Mouse (Mus musculus) midbrain, embryonic 15.5 days (tissue): ENCODE measurements around the gene Megf11. TPM values are rescaled to one million over a fixed set of nuclear protein-coding genes. Genes with fewer than 3 reads are reported as not detected.
A peak's percentile ranks its signal among the peaks of the same experiment; 100 is the strongest.

ENCODE experiments used
- ATAC-seq: fragments of 200-750 bp; cut with Nextera tagmentation; replicated peaks from 2 replicates; pipeline ENCODE4 v1.8.0; 2017; ENCODE audit warnings: moderate TSS enrichment
- H3K27ac ChIP-seq: fragments of 300-500 bp; sonication (generic); 2 replicates; pipeline ENCODE4 v1.5.1; 2015; ENCODE audit warnings: mild to moderate bottlenecking, inconsistent platforms
- H3K27me3 ChIP-seq: fragments of 300-500 bp; sonication (generic); replicated peaks from 2 replicates; pipeline ENCODE4 v1.6.1; 2015; ENCODE audit warnings: inconsistent platforms
- H3K36me3 ChIP-seq: fragments of 300-500 bp; sonication (generic); replicated peaks from 2 replicates; pipeline ENCODE4 v1.6.1; 2015; ENCODE audit warnings: inconsistent platforms
- H3K4me1 ChIP-seq: fragments of 300-500 bp; sonication (generic); 2 replicates; pipeline ENCODE4 v1.6.1; 2015; ENCODE audit warnings: inconsistent platforms
- H3K4me2 ChIP-seq: fragments of 300-500 bp; sonication (generic); 2 replicates; pipeline ENCODE4 v1.6.1; 2015; ENCODE audit warnings: inconsistent platforms, mild to moderate bottlenecking, moderate library complexity
- H3K4me3 ChIP-seq: fragments of 300-500 bp; sonication (generic); 2 replicates; pipeline ENCODE4 v1.5.1; 2015; ENCODE audit warnings: mild to moderate bottlenecking, inconsistent platforms
- H3K9ac ChIP-seq: fragments of 300-500 bp; sonication (generic); 2 replicates; pipeline ENCODE4 v1.6.1; 2015; ENCODE audit warnings: mild to moderate bottlenecking, inconsistent platforms
- H3K9me3 ChIP-seq: fragments of 300-500 bp; sonication (generic); 2 replicates; pipeline ENCODE4 v1.6.1; 2016; ENCODE audit warnings: inconsistent platforms
- WGBS: fragments of 180-500 bp; shearing (Covaris S2); methylation state at CpG from one replicate; pipeline ENCODE4 v1.1.7; 2015; ENCODE audit warnings: mixed read lengths; 5-methylcytosine and 5-hydroxymethylcytosine counted together
- polyA plus RNA-seq: library from polyadenylated mRNA; unstranded; fragments of >200 nt; fragmentation: Nextera tagmentation; extraction: Ambion mirVana; gene quantifications from 2 replicates; pipeline ENCODE4 v1.2.1, GENCODE M21; 2015

Gene Megf11
- polyA plus RNA-seq: 20.2 and 22.4 TPM in 2 replicates

DNA sequence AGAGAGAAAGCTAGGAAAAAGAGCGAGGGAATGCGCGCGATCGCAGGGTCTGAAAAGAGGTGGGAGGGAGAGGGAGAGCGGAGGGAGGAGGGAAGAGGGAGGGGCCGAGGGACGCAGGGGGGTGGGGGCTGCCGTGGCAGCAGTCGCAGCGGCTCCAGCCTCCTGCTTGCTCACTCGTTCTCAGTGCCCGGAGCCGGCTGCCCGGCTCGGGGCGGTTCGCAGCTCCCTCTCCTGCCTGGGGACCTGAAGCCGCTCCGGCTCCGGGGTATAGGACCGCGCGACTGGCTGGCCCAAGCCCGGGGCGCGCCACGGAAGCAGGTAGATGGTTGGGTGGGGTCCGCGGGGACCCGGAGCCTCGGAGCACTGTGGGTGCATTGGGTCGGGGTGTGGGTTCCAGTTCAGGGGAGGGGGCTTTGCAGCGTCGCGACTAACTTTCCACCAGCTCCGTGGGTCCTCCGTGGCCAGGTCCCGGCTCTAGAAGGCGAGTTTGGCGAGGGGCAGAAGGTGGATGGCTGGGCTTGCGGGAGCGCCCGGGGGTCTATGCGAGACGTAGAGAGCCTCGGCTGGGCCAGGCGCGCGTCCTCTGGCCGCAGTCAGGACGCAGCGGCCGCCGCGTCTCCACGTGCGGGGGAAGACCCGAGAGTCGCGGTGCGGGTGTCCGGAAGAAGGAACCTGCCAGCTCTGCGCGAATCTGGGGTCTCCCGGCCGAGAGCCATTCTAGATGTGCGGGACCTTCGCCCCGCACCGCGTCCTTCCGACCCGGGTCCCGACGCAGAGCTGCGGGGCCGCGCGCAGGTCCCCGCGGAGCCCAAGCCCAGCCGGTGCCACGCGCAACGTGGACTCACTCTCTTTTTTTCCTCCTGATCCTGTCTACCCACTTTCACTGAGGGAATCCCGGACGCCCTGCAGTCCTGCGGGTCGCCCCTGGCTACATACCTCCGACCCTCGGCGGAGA is at the start of gene Megf11:
Gene Megf11 (plus strand): TSS at position 116 of the 955 bp plus-strand sequence.
- Histone ChIP-seq H3K27ac (0 out of 2 replicates have a peak within 1 kb of the TSS, but pooled peaks have one; percentile 12), H3K9me3 (no peaks in the 10 kb centered on the region), H3K9ac (peak within 1 kb of the TSS; percentile 64), H3K4me2 (peak within 1 kb of the TSS; percentile 99), H3K4me3 (peak within 1 kb of the TSS; percentile 72), H3K27me3 (peaks cover 34% of the 10 kb centered on the region), H3K36me3 (no peaks in the 10 kb centered on the region), H3K4me1 (peaks cover 21% of the 10 kb centered on the region)
- WGBS: under 1% methylated on average over 86 of the region's 93 CpGs
- peak; percentile 81 for ATAC-seq

DNA sequence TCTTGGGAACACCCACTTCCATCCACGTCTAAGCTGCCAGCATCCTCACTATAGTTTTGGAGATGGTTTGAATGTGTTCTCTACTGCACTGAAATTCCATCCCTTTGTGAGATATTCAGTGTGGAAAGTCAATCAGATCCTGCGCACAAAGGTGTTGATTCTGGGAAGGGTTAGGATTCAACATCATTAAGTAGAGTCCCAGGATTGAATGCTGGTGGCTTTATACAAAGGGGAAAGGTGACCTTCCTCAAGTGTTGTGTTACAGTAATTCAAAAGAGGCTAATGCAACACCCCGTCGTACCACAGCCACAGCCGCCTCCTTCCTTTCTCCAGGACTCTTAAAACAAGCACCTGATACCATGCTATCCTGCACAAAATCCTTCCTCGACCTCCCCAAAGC is 49.6 kb upstream of the Megf11 start:
- H3K27me3 ChIP-seq: no peaks in the 10 kb centered on the region
- 0 out of 2 replicates have a peak, but pooled peaks cover 3% of the 10 kb centered on the region for H3K36me3 ChIP-seq
- H3K27ac ChIP-seq: no peak overlapping the region
- H3K4me3 ChIP-seq: no peak overlapping the region
- no peak overlapping the region for H3K4me2 ChIP-seq
- no peak for ATAC-seq
- peaks cover 17% of the 10 kb centered on the region for H3K4me1 ChIP-seq
- no peaks in the 10 kb centered on the region for H3K9me3 ChIP-seq
- no peak overlapping the region for H3K9ac ChIP-seq
- 90% methylated on average over 6 of the region's 6 CpGs for WGBS

DNA sequence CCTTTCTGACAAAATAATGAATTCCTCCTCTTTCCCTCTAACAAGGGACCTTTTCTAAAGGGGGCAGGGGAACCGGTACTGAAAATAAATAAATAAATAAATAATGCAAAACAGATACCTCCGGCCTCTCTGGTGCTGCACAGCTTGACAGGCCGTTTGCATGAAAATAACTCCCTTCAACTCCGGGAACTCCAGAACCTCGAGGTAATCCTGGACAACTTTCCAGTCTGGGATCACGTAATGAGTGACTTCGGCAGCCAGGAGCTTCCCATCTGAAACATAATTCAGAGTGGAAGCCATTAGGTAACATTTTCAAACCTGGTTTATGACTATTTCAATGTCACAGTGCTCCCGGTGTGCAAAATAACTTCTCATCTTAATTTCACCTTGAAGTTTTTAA is 46.1 kb upstream of the Megf11 start:
- Histone ChIP-seq H3K9ac (no peak overlapping the region), H3K4me2 (peak overlapping the region; percentile 83), H3K27ac (peak overlapping the region; percentile 98), H3K36me3 (0 out of 2 replicates have a peak, but pooled peaks cover 3% of the 10 kb centered on the region), H3K9me3 (no peaks in the 10 kb centered on the region), H3K4me3 (no peak overlapping the region), H3K4me1 (peaks cover 29% of the 10 kb centered on the region), H3K27me3 (no peaks in the 10 kb centered on the region)
- WGBS: 21% methylated on average over 8 of the region's 8 CpGs
- no peak for ATAC-seq

DNA sequence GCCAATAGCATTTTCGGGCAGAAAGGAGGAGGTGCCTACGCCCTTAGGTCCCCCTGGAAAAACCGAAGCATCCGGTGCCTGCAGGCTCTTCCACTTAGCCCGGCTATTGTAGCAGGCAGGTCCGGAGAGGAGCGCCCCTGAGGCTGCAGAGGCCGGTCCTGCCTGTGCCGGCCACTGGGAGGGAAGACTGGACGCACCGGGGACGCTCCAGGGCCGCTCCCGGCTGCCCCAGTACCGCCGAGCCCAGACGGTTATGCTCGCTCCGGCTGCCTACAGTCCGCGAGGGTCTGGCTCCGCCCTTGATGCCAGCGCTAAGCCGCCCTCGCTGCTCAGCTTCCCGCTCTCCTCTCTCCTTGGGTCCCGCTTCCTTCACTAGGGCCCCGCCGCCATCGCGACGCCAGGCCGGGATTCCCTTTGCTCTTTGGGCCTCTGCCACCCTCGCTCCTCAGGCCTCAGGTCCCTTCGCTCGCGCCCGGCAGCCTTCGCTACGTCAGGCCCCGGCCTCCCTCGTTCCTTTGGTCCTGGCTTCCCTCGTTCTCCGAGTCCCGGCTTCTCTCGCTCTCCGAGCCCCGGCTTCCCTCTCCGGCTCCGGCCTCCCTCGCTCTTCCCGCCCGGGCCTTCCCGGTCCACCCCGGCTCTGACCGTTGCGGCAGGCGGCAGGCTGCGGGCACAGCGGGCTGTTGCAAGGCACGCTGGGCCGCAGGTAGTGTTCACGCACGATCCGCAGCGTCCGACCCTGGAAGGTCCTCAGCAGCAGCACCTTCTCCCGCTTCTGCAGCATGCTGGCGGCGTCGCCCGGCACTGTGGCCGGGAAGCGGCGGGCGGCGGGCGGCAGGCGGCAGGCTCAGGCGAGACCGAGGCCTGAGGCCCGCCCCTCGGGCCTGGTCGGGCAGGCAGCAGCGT is 44.8 kb upstream of the Megf11 start:
- H3K27me3 ChIP-seq: no peaks in the 10 kb centered on the region
- 0 out of 2 replicates have a peak, but pooled peaks cover 1% of the 10 kb centered on the region for H3K36me3 ChIP-seq
- peak overlapping the region; percentile 56 for H3K4me3 ChIP-seq
- under 1% methylated on average over 85 of the region's 85 CpGs for WGBS
- peak overlapping the region; percentile 97 for H3K9ac ChIP-seq
- H3K27ac ChIP-seq: peak overlapping the region; percentile 98
- no peaks in the 10 kb centered on the region for H3K9me3 ChIP-seq
- H3K4me2 ChIP-seq: peak overlapping the region; percentile 83
- H3K4me1 ChIP-seq: peaks cover 29% of the 10 kb centered on the region
- ATAC-seq: peak; percentile 93

DNA sequence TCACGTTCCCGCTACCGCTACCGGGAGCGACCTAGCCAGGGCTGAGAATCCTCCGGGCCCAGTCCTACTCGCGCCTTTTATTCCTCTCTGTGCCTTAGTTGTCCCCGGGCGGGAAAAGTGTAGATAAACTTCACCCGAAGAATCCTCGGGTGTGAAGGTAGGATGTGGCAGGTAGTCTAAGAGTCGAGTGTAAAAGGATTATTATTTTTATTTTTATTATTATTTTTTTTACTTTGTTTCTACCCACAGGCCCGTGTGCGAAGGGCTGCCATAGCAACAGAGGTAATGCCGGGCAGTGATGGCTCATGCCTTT is 44.2 kb upstream of the Megf11 start, which contains the start of gene Dis3l:
Gene Dis3l (minus strand): TSS at position 35 of the 313 bp plus-strand sequence.
- Histone ChIP-seq H3K27me3 (no peaks in the 10 kb centered on the region), H3K36me3 (no peaks in the 10 kb centered on the region), H3K4me1 (peaks cover 29% of the 10 kb centered on the region), H3K27ac (peak within 1 kb of the TSS; percentile 98), H3K9me3 (no peaks in the 10 kb centered on the region), H3K9ac (peak within 1 kb of the TSS; percentile 97), H3K4me2 (peak within 1 kb of the TSS; percentile 83), H3K4me3 (peak within 1 kb of the TSS; percentile 56)
- ATAC-seq: no peak
- WGBS: 14% methylated on average over 16 of the region's 16 CpGs

DNA sequence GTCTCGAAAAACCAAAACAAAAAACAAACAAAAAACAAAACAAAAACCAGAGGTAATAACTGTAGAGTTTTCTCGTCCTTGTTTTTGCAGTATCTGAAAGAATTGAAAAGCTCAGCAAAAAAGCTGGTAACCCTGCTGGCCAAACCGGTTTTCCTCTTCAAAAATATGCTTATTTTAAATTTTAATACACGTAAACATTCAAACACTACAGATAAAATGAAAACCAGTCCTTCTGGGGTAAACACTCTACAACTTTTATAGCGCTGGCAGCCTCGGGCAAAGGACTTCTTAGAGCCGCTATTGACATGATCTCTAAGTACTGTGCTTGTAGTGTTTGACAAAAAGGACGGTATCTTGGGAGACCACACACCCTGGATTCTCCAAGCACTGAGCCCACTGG is 43.8 kb upstream of the Megf11 start:
- no peak for ATAC-seq
- no peaks in the 10 kb centered on the region for H3K9me3 ChIP-seq
- 86% methylated on average over 8 of the region's 8 CpGs for WGBS
- H3K36me3 ChIP-seq: no peaks in the 10 kb centered on the region
- H3K4me3 ChIP-seq: peak overlapping the region; percentile 56
- H3K27ac ChIP-seq: peak overlapping the region; percentile 98
- peaks cover 29% of the 10 kb centered on the region for H3K4me1 ChIP-seq
- no peak overlapping the region for H3K9ac ChIP-seq
- H3K27me3 ChIP-seq: no peaks in the 10 kb centered on the region
- peak overlapping the region; percentile 83 for H3K4me2 ChIP-seq

DNA sequence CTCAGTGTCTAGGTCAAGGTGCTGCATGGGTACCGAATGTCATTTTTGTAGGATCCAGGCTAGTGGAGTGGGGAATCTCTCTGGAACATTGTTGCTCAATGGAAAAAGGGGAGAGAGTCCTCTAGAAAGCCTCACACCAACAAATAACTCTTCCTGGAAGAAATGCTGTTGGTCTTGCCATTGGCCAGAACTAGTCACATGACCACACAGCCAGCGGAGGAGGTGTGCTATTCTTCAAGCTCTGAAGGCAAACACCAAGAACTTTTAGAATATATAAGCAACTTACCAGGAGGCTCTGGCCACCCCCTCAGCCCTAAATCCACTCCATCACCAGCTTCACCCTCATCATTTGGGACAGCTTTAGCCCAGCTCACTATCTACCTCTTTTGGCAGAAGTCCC is 41.8 kb upstream of the Megf11 start:
- WGBS: 90% methylated on average over 2 of the region's 2 CpGs
- H3K36me3 ChIP-seq: no peaks in the 10 kb centered on the region
- no peak overlapping the region for H3K9ac ChIP-seq
- H3K4me3 ChIP-seq: no peak overlapping the region
- H3K4me1 ChIP-seq: peaks cover 29% of the 10 kb centered on the region
- no peak overlapping the region for H3K4me2 ChIP-seq
- no peak for ATAC-seq
- H3K27me3 ChIP-seq: no peaks in the 10 kb centered on the region
- H3K9me3 ChIP-seq: no peaks in the 10 kb centered on the region
- no peak overlapping the region for H3K27ac ChIP-seq

DNA sequence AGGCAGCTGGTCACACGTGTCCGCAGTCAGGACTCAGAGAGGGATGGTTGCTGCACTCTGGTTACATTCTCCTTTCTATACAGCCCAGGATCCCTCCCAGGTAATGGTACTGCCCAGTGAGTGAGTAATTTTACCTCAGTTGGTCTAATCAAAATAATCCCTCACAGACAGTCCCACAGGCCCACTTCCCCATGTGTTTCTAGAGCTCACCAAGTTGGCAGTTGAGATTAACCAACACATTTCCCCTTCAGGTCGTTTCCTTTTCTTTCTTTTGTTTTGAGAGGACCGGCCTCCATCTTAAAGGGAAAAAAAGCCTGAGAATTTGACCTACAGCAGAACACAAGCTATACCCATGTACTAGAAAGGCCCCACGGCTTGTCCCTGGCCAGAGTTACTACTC is 39.5 kb upstream of the Megf11 start:
- Histone ChIP-seq H3K9ac (no peak overlapping the region), H3K4me3 (no peak overlapping the region), H3K4me2 (no peak overlapping the region), H3K4me1 (peaks cover 15% of the 10 kb centered on the region), H3K27me3 (no peaks in the 10 kb centered on the region), H3K9me3 (no peaks in the 10 kb centered on the region), H3K27ac (no peak overlapping the region), H3K36me3 (no peaks in the 10 kb centered on the region)
- no peak for ATAC-seq
- 60% methylated on average over 5 of the region's 5 CpGs for WGBS

DNA sequence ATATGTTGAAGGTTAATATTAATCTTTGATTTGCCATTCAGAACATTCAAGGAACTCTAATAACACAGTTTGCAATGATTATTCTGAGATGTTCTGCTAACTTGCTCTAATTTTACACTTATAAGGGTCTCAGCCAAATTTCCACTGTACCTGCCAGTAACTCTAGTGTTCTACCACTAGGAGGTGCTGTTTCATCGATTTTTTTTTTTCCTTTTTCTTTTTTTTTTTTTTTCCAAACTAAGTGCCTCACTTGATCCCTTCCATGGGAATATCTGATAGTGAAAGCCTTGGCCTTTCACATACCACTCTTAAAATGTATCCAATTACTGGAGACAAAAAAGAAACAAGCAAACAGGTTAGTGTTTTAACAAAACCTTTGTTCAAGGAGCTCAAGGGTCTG is 38.0 kb upstream of the Megf11 start:
- WGBS: 0% methylated on average over 1 of the region's 1 CpGs
- Histone ChIP-seq H3K9ac (no peak overlapping the region), H3K9me3 (no peaks in the 10 kb centered on the region), H3K4me3 (no peak overlapping the region), H3K27ac (no peak overlapping the region), H3K4me2 (no peak overlapping the region), H3K27me3 (no peaks in the 10 kb centered on the region), H3K4me1 (peaks cover 5% of the 10 kb centered on the region; the same call in 1 of the 2 replicates), H3K36me3 (no peaks in the 10 kb centered on the region)
- ATAC-seq: no peak

DNA sequence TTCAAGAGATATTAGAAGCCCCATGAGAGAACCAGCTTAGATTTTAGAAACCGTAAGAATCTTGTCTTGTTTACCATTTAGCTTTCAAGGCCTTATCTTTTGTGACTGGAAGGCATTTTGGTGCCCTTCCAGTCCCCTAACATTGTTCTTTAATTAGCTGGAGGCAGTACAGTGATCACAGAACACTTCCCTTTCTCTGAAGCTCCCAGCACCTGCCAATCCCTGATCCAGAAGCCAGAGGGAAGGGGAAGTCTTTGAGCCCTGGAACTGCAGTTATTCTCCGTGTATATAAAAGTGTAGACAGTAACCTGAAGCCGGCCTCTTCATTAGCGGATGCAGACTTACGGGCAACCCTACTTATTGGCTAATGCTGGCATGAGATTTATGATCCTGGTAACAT is 35.9 kb upstream of the Megf11 start:
- 46% methylated on average over 5 of the region's 5 CpGs for WGBS
- Histone ChIP-seq H3K9ac (no peak overlapping the region), H3K4me2 (no peak overlapping the region), H3K27ac (no peak overlapping the region), H3K9me3 (no peaks in the 10 kb centered on the region), H3K4me3 (no peak overlapping the region), H3K27me3 (no peaks in the 10 kb centered on the region), H3K4me1 (peaks cover 5% of the 10 kb centered on the region; the same call in 1 of the 2 replicates), H3K36me3 (no peaks in the 10 kb centered on the region)
- ATAC-seq: no peak

DNA sequence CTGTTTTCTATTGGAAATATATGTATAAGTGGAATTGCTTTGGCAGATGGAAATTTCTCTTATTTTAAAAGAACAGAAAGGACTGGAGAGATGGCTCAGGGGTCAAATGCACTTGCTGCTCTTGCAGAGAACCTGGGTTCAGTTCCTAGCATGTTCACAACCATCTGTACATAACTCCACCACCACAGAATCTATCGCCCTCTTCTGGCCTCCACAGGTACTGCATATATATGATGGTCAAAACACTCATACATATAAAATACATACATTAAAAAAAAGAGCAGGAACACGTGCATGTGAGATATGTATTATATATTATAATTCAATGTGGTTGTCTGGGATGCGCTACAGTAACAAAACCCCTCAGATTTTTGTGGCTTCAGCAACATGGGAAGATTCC is 34.2 kb upstream of the Megf11 start:
- ATAC-seq: no peak
- H3K27ac ChIP-seq: no peak overlapping the region
- H3K9me3 ChIP-seq: no peaks in the 10 kb centered on the region

DNA sequence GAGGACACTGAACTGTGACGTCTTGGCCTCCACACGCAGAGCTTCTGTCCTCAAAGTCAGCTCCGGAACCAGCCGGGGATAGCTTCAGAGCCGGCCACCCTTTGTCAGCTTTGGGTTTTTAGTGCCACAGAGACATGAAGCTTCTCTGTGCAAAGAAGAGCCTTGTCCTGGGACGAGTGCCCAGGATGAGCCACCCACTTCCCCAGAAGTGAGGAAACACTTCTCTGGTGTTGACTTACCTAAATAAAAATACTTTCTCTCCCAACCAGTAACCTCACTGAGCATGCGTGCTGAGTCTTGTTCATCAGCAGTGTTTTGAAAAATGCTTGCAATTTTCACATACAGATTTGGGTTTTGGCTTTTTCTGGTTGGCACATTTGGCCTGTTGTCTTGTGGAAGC is 29.8 kb upstream of the Megf11 start:
- H3K9me3 ChIP-seq: no peaks in the 10 kb centered on the region
- H3K27me3 ChIP-seq: no peaks in the 10 kb centered on the region
- H3K9ac ChIP-seq: no peak overlapping the region
- no peaks in the 10 kb centered on the region for H3K4me1 ChIP-seq
- WGBS: 95% methylated on average over 7 of the region's 7 CpGs
- H3K4me3 ChIP-seq: no peak overlapping the region
- no peak overlapping the region for H3K4me2 ChIP-seq
- ATAC-seq: no peak
- H3K36me3 ChIP-seq: no peaks in the 10 kb centered on the region
- no peak overlapping the region for H3K27ac ChIP-seq

More for the DNA sequence above, 34.2 kb upstream of the Megf11 start:
- WGBS: 38% methylated on average over 3 of the region's 3 CpGs
- Histone ChIP-seq H3K36me3 (no peaks in the 10 kb centered on the region), H3K9ac (no peak overlapping the region), H3K4me1 (peaks cover 5% of the 10 kb centered on the region; the same call in 1 of the 2 replicates), H3K4me3 (no peak overlapping the region), H3K27me3 (no peaks in the 10 kb centered on the region), H3K4me2 (no peak overlapping the region)
